Mouse (Mus musculus): Measurements from ENCODE around the gene Dnase1. TPM values are rescaled to one million over a fixed set of nuclear protein-coding genes. Genes with fewer than 3 reads are reported as not detected.

Gene Dnase1
- total and polyA plus RNA-seq, 3 experiments = 0.64 to 5.9 TPM; not detected in 1

- no peak overlapping the region for H3K9ac ChIP-seq (ENCODE audit: insufficient read depth, low read depth)
- DNase-seq (ENCODE audit: extremely low read depth) = peak; percentile 73
- dilution Hi-C loops (cut with MboI; ENCODE audit: extremely low pct_ligation_motif_present, extremely low pct_unique_long_range_greater_than_20kb, low sequenced_read_pairs) (no loop called here), in situ Hi-C loops (cut with MboI; ENCODE audit: low pct_ligation_motif_present, low pct_unique_long_range_greater_than_20kb, low sequenced_read_pairs) (no loop called here)
- H3K4me3 ChIP-seq (replicated peaks in 1 of 3; ENCODE audit: low read depth in 2 of 3, low read length in 2 of 3, poor library complexity in 1 of 3) = no peak overlapping the region
- H3K27me3 ChIP-seq (replicated peaks) = no peaks in the 10 kb centered on the region
- H3K4me1 ChIP-seq (ENCODE audit: control insufficient read depth in 1 of 2, insufficient read depth in 2 of 2) = peaks cover 16 to 31% of the 10 kb centered on the region in 2 experiments
- H3K27ac ChIP-seq (ENCODE audit: insufficient read depth, low read depth) = peak overlapping the region; percentile 42; the same call in 1 of the 2 replicates
- peak overlapping the region; percentile 21; the same call in 1 of the 2 replicates for H3K4me2 ChIP-seq (ENCODE audit: insufficient read depth, low read depth, poor library complexity, severe bottlenecking)
- no peaks in the 10 kb centered on the region for H3K79me2 ChIP-seq (replicated peaks; ENCODE audit: control insufficient read depth, extremely low read depth, insufficient read depth, poor library complexity, severe bottlenecking)
- peaks cover 0 to 19% of the 10 kb centered on the region in 2 experiments for H3K36me3 ChIP-seq (replicated peaks in 1 of 2; ENCODE audit: control insufficient read depth in 1 of 2, insufficient read depth in 1 of 2, low read length in 1 of 2)
- H3K9me3 ChIP-seq (replicated peaks; ENCODE audit: low read length) = peaks cover 5% of the 10 kb centered on the region
- TF ChIP-seq ETS1 (conservative IDR thresholded peaks at IDR 0.05; ENCODE audit: low read depth, low read length) (peak; percentile 80), SMC3 (IDR thresholded peaks at IDR 0.05; ENCODE audit: low read depth, low read length) (no peak), SIN3A (IDR thresholded peaks at IDR 0.05; ENCODE audit: low read length) (peak; percentile 36; the same call in 1 of the 2 replicates), USF1 (IDR thresholded peaks at IDR 0.05; ENCODE audit: low read depth, low read length) (no peak), TCF12 (IDR thresholded peaks at IDR 0.05; ENCODE audit: low read depth, low read length) (peak; percentile 96), JUND (conservative IDR thresholded peaks at IDR 0.05; ENCODE audit: low read depth, low read length) (no peak; the same call in 1 of the 2 replicates), BHLHE40 (IDR thresholded peaks at IDR 0.05; ENCODE audit: low read depth, low read length) (peak; percentile 92), UBTF (IDR thresholded peaks at IDR 0.05; ENCODE audit: low read depth, low read length) (0 out of 2 replicates have a peak, but pooled peaks have one; percentile 48), MYC (IDR thresholded peaks at IDR 0.05; ENCODE audit: low read depth, low read length) (no peak), USF2 (conservative IDR thresholded peaks at IDR 0.05; ENCODE audit: low read depth, low read length) (no peak), IRF4 (IDR thresholded peaks at IDR 0.05; ENCODE audit: low read depth, low read length) (peak; percentile 34; the same call in 1 of the 2 replicates), MEF2A (IDR thresholded peaks at IDR 0.05; ENCODE audit: borderline replicate concordance, low read depth, low read length) (peak; percentile 61; the same call in 1 of the 2 replicates), PAX5 (IDR thresholded peaks at IDR 0.05; ENCODE audit: low read length) (peak; percentile 93), MAZ (IDR thresholded peaks at IDR 0.05; ENCODE audit: low read depth, low read length) (no peak), ZKSCAN1 (IDR thresholded peaks at IDR 0.05; ENCODE audit: borderline replicate concordance, low read depth, low read length) (no peak), ZMIZ1 (IDR thresholded peaks at IDR 0.05; ENCODE audit: low read depth, low read length) (no peak), CHD2 (IDR thresholded peaks at IDR 0.05; ENCODE audit: low read length) (0 out of 2 replicates have a peak, but pooled peaks have one; percentile 26), EP300 (IDR thresholded peaks at IDR 0.05; ENCODE audit: low read length) (peak; percentile 90)
Measured at GRCm38 (mm10) chr16:4029371-4029841, 7.3 kb upstream of the Dnase1 start.

GRCm38 (mm10) chr16:4030501-4030900, 6.2 kb upstream of the Dnase1 start:
- TF ChIP-seq USF1 (IDR thresholded peaks at IDR 0.05; ENCODE audit: low read depth, low read length) (no peak), MYC (IDR thresholded peaks at IDR 0.05; ENCODE audit: low read depth, low read length) (no peak), SMC3 (IDR thresholded peaks at IDR 0.05; ENCODE audit: low read depth, low read length) (no peak), CTCF (conservative IDR thresholded peaks at IDR 0.05 in 1 of 2, IDR thresholded peaks at IDR 0.05 in 1 of 2; ENCODE audit: low read depth in 2 of 2, low read length in 2 of 2) (no peak), NELFE (IDR thresholded peaks at IDR 0.05; ENCODE audit: low read depth, low read length) (no peak), KAT2A (IDR thresholded peaks at IDR 0.05; ENCODE audit: insufficient replicate concordance, low read length) (no peak), MXI1 (IDR thresholded peaks at IDR 0.05; ENCODE audit: low read depth, low read length) (no peak), ZNF384 (IDR thresholded peaks at IDR 0.05; ENCODE audit: low read depth, low read length) (no peak), E2F4 (IDR thresholded peaks at IDR 0.05; ENCODE audit: insufficient replicate concordance, low read depth, low read length) (no peak)
- in situ Hi-C loops (cut with MboI; ENCODE audit: low pct_ligation_motif_present, low pct_unique_long_range_greater_than_20kb, low sequenced_read_pairs) (no loop called here), dilution Hi-C loops (cut with MboI; ENCODE audit: extremely low pct_ligation_motif_present, extremely low pct_unique_long_range_greater_than_20kb, low sequenced_read_pairs) (no loop called here)
- Histone ChIP-seq H3K9ac (ENCODE audit: insufficient read depth, low read depth) (no peak overlapping the region), H3K27me3 (replicated peaks) (no peaks in the 10 kb centered on the region), H3K36me3 (replicated peaks in 1 of 2; ENCODE audit: control insufficient read depth in 1 of 2, insufficient read depth in 1 of 2, low read length in 1 of 2) (peaks cover 0 to 29% of the 10 kb centered on the region in 2 experiments), H3K4me1 (ENCODE audit: control insufficient read depth in 1 of 2, insufficient read depth in 2 of 2) (peaks cover 16 to 38% of the 10 kb centered on the region in 2 experiments), H3K9me3 (replicated peaks; ENCODE audit: low read length) (peaks cover 5% of the 10 kb centered on the region), H3K79me2 (replicated peaks; ENCODE audit: control insufficient read depth, extremely low read depth, insufficient read depth, poor library complexity, severe bottlenecking) (no peaks in the 10 kb centered on the region), H3K27ac (ENCODE audit: insufficient read depth, low read depth) (no peak overlapping the region), H3K4me3 (replicated peaks in 1 of 3; ENCODE audit: low read depth in 2 of 3, low read length in 2 of 3, poor library complexity in 1 of 3) (no peak overlapping the region), H3K4me2 (ENCODE audit: insufficient read depth, low read depth, poor library complexity, severe bottlenecking) (no peak overlapping the region)
- DNase-seq (ENCODE audit: extremely low read depth) = no peak
